Mouse (Mus musculus) neural tube, embryonic 15.5 days (tissue): Measurements from ENCODE around the gene Fh1. TPM values are rescaled to one million over a fixed set of nuclear protein-coding genes. Genes with fewer than 3 reads are reported as not detected.

ENCODE experiments used
- ATAC-seq: fragments of 200-750 bp; cut with Nextera tagmentation; 2 replicates; pipeline ENCODE4 v1.8.0; 2017; ENCODE audit warnings: mild to moderate bottlenecking, moderate TSS enrichment, moderate library complexity; ENCODE audit not compliant: low FRiP score
- H3K27ac ChIP-seq: fragments of 300-500 bp; sonication (generic); replicated peaks from 2 replicates; pipeline ENCODE4 v1.5.1; 2015; ENCODE audit warnings: mild to moderate bottlenecking, inconsistent platforms
- H3K27me3 ChIP-seq: fragments of 300-500 bp; sonication (generic); replicated peaks from 2 replicates; pipeline ENCODE4 v1.6.1; 2015; ENCODE audit warnings: inconsistent platforms
- H3K36me3 ChIP-seq: fragments of 300-500 bp; sonication (generic); 2 replicates; pipeline ENCODE4 v1.6.1; 2015; ENCODE audit warnings: inconsistent platforms
- H3K4me1 ChIP-seq: fragments of 300-500 bp; sonication (generic); 2 replicates; pipeline ENCODE4 v1.6.1; 2015; ENCODE audit warnings: inconsistent platforms
- H3K4me2 ChIP-seq: fragments of 300-500 bp; sonication (generic); 2 replicates; pipeline ENCODE4 v1.6.1; 2015; ENCODE audit warnings: inconsistent platforms, mild to moderate bottlenecking, moderate library complexity
- H3K4me3 ChIP-seq: fragments of 300-500 bp; sonication (generic); replicated peaks from 2 replicates; pipeline ENCODE4 v1.5.1; 2015; ENCODE audit warnings: mild to moderate bottlenecking, inconsistent platforms
- H3K9ac ChIP-seq: fragments of 300-500 bp; sonication (generic); replicated peaks from 2 replicates; pipeline ENCODE4 v1.6.1; 2015; ENCODE audit warnings: mild to moderate bottlenecking, inconsistent platforms
- H3K9me3 ChIP-seq: fragments of 300-500 bp; sonication (generic); replicated peaks from 2 replicates; pipeline ENCODE4 v1.6.1; 2016; ENCODE audit warnings: inconsistent platforms
- WGBS: fragments of 180-500 bp; shearing (Covaris S2); methylation state at CpG from one replicate; pipeline ENCODE4 v1.1.7; 2015; ENCODE audit warnings: mixed read lengths; 5-methylcytosine and 5-hydroxymethylcytosine counted together
- polyA plus RNA-seq: library from polyadenylated mRNA; unstranded; fragments of >200 nt; fragmentation: Nextera tagmentation; extraction: Ambion mirVana; gene quantifications from 2 replicates; pipeline ENCODE4 v1.2.1, GENCODE M21; 2015

Fh1 gene
- polyA plus RNA-seq, 1 experiment from 2014 or later = 117 TPM

GRCm38 (mm10) chr1:175614992-175615391 is 10.4 kb downstream of the Fh1 start:
- Histone ChIP-seq H3K27me3 (no peaks in the 10 kb centered on the region), H3K36me3 (peaks cover 64% of the 10 kb centered on the region), H3K4me1 (no peaks in the 10 kb centered on the region), H3K9ac (no peak overlapping the region), H3K4me3 (no peak overlapping the region), H3K27ac (no peak overlapping the region), H3K4me2 (no peak overlapping the region), H3K9me3 (no peaks in the 10 kb centered on the region)
- WGBS = 89% methylated on average over 9 of the region's 9 CpGs
- no peak for ATAC-seq

- Histone ChIP-seq H3K4me3 (no peak overlapping the region), H3K36me3 (peaks cover 66% of the 10 kb centered on the region), H3K9ac (no peak overlapping the region), H3K27me3 (no peaks in the 10 kb centered on the region), H3K9me3 (no peaks in the 10 kb centered on the region), H3K4me1 (no peaks in the 10 kb centered on the region), H3K4me2 (no peak overlapping the region), H3K27ac (no peak overlapping the region)
- no peak for ATAC-seq
- WGBS = 97% methylated on average over 3 of the region's 3 CpGs
Measured at GRCm38 (mm10) chr1:175608708-175609107, 16.7 kb downstream of the Fh1 start.

GRCm38 (mm10) chr1:175607838-175608585 is 17.4 kb downstream of the Fh1 start:
- no peak for ATAC-seq
- H3K36me3 ChIP-seq = peaks cover 64% of the 10 kb centered on the region
- WGBS = 89% methylated on average over 18 of the region's 18 CpGs

GRCm38 (mm10) chr1:175607308-175607707 is 18.1 kb downstream of the Fh1 start:
- no peaks in the 10 kb centered on the region for H3K4me1 ChIP-seq
- no peak overlapping the region for H3K4me3 ChIP-seq
- WGBS = 96% methylated on average over 6 of the region's 6 CpGs
- peaks cover 62% of the 10 kb centered on the region for H3K36me3 ChIP-seq
- H3K9me3 ChIP-seq = no peaks in the 10 kb centered on the region
- H3K4me2 ChIP-seq = no peak overlapping the region
- no peak overlapping the region for H3K9ac ChIP-seq
- H3K27ac ChIP-seq = no peak overlapping the region
- no peak for ATAC-seq
- no peaks in the 10 kb centered on the region for H3K27me3 ChIP-seq

More at GRCm38 (mm10) chr1:175607838-175608585, 17.4 kb downstream of the Fh1 start:
- no peaks in the 10 kb centered on the region for H3K9me3 ChIP-seq
- no peak overlapping the region for H3K4me2 ChIP-seq
- H3K9ac ChIP-seq = no peak overlapping the region
- no peaks in the 10 kb centered on the region for H3K4me1 ChIP-seq
- no peak overlapping the region for H3K4me3 ChIP-seq
- H3K27me3 ChIP-seq = no peaks in the 10 kb centered on the region
- H3K27ac ChIP-seq = no peak overlapping the region

GRCm38 (mm10) chr1:175603390-175603789 is 22.0 kb downstream of the Fh1 start:
- H3K4me1 ChIP-seq = no peaks in the 10 kb centered on the region
- no peak overlapping the region for H3K27ac ChIP-seq
- H3K4me3 ChIP-seq = no peak overlapping the region
- H3K4me2 ChIP-seq = no peak overlapping the region
- peaks cover 50% of the 10 kb centered on the region for H3K36me3 ChIP-seq
- H3K9me3 ChIP-seq = no peaks in the 10 kb centered on the region
- WGBS = 64% methylated on average over 6 of the region's 6 CpGs
- H3K9ac ChIP-seq = no peak overlapping the region
- H3K27me3 ChIP-seq = no peaks in the 10 kb centered on the region
- peak; percentile 74 for ATAC-seq

- H3K27me3 ChIP-seq = no peaks in the 10 kb centered on the region
- H3K9ac ChIP-seq = no peak overlapping the region
- H3K4me1 ChIP-seq = no peaks in the 10 kb centered on the region
- H3K4me3 ChIP-seq = no peak overlapping the region
- 92% methylated on average over 11 of the region's 11 CpGs for WGBS
- H3K27ac ChIP-seq = no peak overlapping the region
- H3K9me3 ChIP-seq = no peaks in the 10 kb centered on the region
- H3K36me3 ChIP-seq = peaks cover 38% of the 10 kb centered on the region
- no peak overlapping the region for H3K4me2 ChIP-seq
- no peak for ATAC-seq
Measured at GRCm38 (mm10) chr1:175602231-175602630, 23.2 kb downstream of the Fh1 start.

- Histone ChIP-seq H3K27me3 (no peaks in the 10 kb centered on the region), H3K9me3 (no peaks in the 10 kb centered on the region), H3K4me3 (no peak overlapping the region), H3K9ac (no peak overlapping the region), H3K4me1 (no peaks in the 10 kb centered on the region), H3K4me2 (no peak overlapping the region), H3K36me3 (no peaks in the 10 kb centered on the region), H3K27ac (no peak overlapping the region)
- no peak for ATAC-seq
- WGBS = 41% methylated on average over 1 of the region's 1 CpGs
Measured at GRCm38 (mm10) chr1:175592832-175593231, 32.6 kb downstream of the Fh1 start.

- no peaks in the 10 kb centered on the region for H3K9me3 ChIP-seq
- WGBS = 88% methylated on average over 5 of the region's 5 CpGs
- ATAC-seq = no peak
- H3K4me3 ChIP-seq = no peak overlapping the region
- H3K27me3 ChIP-seq = no peaks in the 10 kb centered on the region
- no peak overlapping the region for H3K4me2 ChIP-seq
- H3K9ac ChIP-seq = no peak overlapping the region
- no peaks in the 10 kb centered on the region for H3K4me1 ChIP-seq
- no peaks in the 10 kb centered on the region for H3K36me3 ChIP-seq
- H3K27ac ChIP-seq = no peak overlapping the region
Measured at GRCm38 (mm10) chr1:175586656-175587055, 38.8 kb downstream of the Fh1 start.

GRCm38 (mm10) chr1:175585267-175585666 is 40.2 kb downstream of the Fh1 start:
- ATAC-seq = no peak
- Histone ChIP-seq H3K36me3 (no peaks in the 10 kb centered on the region), H3K4me2 (no peak overlapping the region), H3K9me3 (no peaks in the 10 kb centered on the region), H3K4me3 (no peak overlapping the region), H3K27me3 (no peaks in the 10 kb centered on the region), H3K4me1 (no peaks in the 10 kb centered on the region), H3K27ac (no peak overlapping the region), H3K9ac (no peak overlapping the region)
- WGBS = 85% methylated on average over 2 of the region's 2 CpGs

- no peak overlapping the region for H3K27ac ChIP-seq
- 91% methylated on average over 4 of the region's 4 CpGs for WGBS
- H3K9ac ChIP-seq = no peak overlapping the region
- 0 out of 2 replicates have a peak, but pooled peaks cover 7% of the 10 kb centered on the region for H3K4me1 ChIP-seq
- no peak overlapping the region for H3K4me2 ChIP-seq
- no peaks in the 10 kb centered on the region for H3K9me3 ChIP-seq
- H3K36me3 ChIP-seq = no peaks in the 10 kb centered on the region
- no peaks in the 10 kb centered on the region for H3K27me3 ChIP-seq
- no peak overlapping the region for H3K4me3 ChIP-seq
- ATAC-seq = no peak
Measured at GRCm38 (mm10) chr1:175582799-175583198, 42.6 kb downstream of the Fh1 start.

GRCm38 (mm10) chr1:175580346-175580745 is 45.1 kb downstream of the Fh1 start:
- H3K4me3 ChIP-seq = no peak overlapping the region
- no peak for ATAC-seq
- no peak overlapping the region for H3K27ac ChIP-seq
- no peak overlapping the region for H3K4me2 ChIP-seq
- H3K9me3 ChIP-seq = no peaks in the 10 kb centered on the region
- H3K9ac ChIP-seq = no peak overlapping the region
- WGBS = 86% methylated on average over 7 of the region's 7 CpGs
- no peaks in the 10 kb centered on the region for H3K36me3 ChIP-seq
- 0 out of 2 replicates have a peak, but pooled peaks cover 7% of the 10 kb centered on the region for H3K4me1 ChIP-seq
- H3K27me3 ChIP-seq = no peaks in the 10 kb centered on the region

GRCm38 (mm10) chr1:175579598-175580235 is 45.7 kb downstream of the Fh1 start:
- no peak overlapping the region; the same call in 1 of the 2 replicates for H3K27ac ChIP-seq
- no peaks in the 10 kb centered on the region for H3K36me3 ChIP-seq
- WGBS = 43% methylated on average over 9 of the region's 9 CpGs
- no peak overlapping the region for H3K9ac ChIP-seq
- H3K4me1 ChIP-seq = 0 out of 2 replicates have a peak, but pooled peaks cover 7% of the 10 kb centered on the region
- peak; percentile 78; the same call in 1 of the 2 replicates for ATAC-seq
- H3K9me3 ChIP-seq = no peaks in the 10 kb centered on the region
- no peaks in the 10 kb centered on the region for H3K27me3 ChIP-seq
- no peak overlapping the region for H3K4me2 ChIP-seq
- H3K4me3 ChIP-seq = no peak overlapping the region
